Mouse (Mus musculus) CD4-positive, CD25-positive, alpha-beta regulatory T cell, adult 4 months (primary cell): ENCODE data around the gene Krtap4-2. TPM values are rescaled to one million over a fixed set of nuclear protein-coding genes. Genes with fewer than 3 reads are reported as not detected.
"Not testable (repeated sequence)": the region's sequence is repeated elsewhere in the genome, so short reads cannot be mapped to it uniquely, and the experiment has no call there.

Source experiments
- ATAC-seq: one replicate; pipeline ENCODE4 v1.8.0; 2017
- polyA plus RNA-seq, 2 experiments: library from polyadenylated mRNA; unstranded; fragments of 100-300 nt; shearing (Covaris generic); gene quantifications; one replicate each; pipeline ENCODE4 v1.2.1; 2017

Gene Krtap4-2
- polyA plus RNA-seq, result not detected

DNA sequence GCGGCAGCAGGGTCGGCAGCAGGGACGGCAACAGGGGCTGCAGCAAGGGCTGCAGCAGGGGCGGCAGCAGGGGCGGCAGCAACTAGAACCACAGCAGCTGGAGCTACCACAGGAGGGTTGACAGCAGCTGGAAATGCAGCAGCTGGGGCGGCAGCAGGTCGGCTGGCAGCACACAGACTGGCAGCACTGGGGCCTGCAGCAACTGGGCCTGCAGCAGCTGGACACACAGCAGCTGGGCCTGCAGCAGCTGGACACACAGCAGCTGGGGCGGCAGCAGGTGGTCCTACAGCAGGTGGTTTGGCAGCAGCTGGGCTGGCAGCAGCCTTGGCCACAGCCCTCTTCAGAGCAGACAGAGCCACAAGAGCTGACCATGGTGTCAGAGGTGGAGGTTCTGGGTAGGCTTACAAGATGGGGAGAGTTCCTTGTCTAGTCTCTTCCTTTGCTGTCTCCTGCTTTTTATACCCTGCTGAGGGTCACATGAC, at the start of gene Krtap4-2:
Krtap4-2 (minus strand) TSS at position 432 of the 482 bp plus-strand sequence.
- ATAC-seq, result no peak

DNA sequence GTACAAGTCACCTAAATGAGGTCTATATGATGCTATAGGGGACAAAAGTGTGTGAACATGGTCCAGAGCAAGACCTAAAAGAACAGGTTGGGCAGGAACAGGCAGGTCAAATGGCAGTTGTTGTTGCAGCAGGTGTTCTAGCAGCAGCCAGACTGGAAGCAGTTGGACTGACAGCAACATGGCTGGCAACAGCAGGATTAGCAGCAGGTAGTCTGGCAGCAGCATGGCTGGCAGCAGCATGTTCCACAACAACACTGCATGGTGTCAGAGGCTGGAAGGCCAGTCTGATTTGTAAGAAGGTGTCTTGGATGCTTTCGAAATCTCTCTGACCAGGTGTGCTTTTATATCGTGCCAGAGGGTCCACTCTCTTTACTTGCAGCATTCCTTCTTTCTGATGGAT, 48.6 kb upstream of the Krtap4-2 start:
- no peak for ATAC-seq

DNA sequence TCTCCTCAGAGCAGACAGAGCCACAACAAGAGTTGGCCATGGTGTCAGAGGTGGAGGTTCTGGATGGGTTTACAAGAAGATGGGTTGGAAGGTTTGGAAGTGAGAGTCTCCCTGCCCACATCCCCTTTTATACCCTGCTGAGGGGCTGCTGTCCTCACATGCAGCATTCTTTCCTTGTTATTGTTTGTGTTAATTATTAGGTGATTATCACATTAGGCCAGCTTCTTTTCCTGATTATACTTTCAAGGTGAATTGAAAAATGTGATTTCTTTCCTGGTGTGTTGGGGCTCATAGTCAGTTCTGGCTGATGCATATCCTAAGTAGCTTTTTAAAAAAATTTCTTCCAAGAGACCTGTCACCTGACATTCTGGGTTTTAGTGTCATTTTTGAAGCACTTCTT, 31.0 kb upstream of the Krtap4-2 start, which contains the start of gene Krtap4-6:
Krtap4-6 (minus strand) TSS at position 101 of the 400 bp plus-strand sequence.
- ATAC-seq, result no peak

DNA sequence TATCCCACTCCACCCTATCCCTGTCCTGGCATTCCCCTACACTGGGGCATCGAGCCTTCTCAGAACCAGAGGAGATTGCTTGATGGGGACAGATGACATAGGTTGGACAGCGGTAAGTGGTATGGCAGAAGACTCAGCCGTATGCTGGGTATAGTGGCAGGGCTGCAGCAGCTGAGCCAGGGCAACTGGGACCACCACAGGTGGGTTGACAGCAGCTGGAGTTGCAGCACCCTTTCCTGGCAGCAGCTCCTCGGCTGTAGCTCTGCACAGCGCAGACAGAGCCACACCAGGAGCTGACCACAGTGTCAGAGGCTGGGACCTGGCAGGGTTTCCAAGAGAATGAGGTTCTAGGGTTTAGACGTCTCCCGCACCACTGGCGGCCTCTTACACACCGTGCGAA, 27.9 kb upstream of the Krtap4-2 start:
- no peak for ATAC-seq

DNA sequence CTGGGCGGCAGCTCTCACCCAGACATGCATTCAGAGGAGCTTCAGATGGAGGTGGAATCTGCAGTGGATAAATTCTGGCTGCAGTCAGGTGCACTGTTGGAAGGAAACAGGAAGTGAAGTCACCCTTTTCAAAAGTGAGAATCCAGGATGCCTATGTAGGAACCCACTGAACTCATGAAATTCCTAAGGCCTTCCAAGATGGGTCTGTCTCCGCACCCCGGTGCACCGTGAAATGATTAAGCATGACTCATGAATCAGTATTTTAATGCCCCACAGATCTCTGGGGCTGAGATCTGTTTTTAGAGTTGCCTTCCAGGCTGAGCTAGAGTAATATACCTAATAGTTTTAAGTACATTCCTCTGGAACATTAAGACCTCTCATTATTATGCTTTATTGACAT, 24.4 kb upstream of the Krtap4-2 start:
- no peak for ATAC-seq

DNA sequence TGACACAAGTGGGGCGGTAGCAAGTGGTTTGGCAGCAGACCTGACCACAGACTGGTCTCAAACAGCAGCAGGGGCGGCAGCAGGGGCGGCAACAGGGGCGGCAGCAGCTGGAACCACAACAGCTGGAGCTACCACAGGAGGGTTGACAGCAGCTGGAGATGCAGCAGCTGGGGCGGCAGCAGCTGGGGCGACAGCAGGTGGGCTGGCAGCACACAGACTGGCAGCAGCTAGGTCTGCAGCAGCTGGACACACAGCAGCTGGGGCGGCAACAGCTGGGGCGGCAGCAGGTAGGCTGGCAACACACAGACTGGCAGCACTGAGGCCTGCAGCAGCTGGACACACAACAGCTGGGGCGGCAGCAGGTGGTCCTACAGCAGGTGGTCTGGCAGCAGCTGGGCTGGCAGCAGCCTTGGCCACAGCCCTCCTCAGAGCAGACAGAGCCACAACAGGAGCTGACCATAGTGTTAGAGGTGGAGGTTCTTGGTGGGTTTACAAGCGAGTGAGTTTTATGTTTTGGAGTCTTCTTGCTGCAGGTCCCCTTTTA, 23.7 kb upstream of the Krtap4-2 start, which contains the start of gene Gm11563:
Gm11563 (minus strand) TSS at position 494 of the 544 bp plus-strand sequence.
- not testable (repeated sequence) for ATAC-seq

DNA sequence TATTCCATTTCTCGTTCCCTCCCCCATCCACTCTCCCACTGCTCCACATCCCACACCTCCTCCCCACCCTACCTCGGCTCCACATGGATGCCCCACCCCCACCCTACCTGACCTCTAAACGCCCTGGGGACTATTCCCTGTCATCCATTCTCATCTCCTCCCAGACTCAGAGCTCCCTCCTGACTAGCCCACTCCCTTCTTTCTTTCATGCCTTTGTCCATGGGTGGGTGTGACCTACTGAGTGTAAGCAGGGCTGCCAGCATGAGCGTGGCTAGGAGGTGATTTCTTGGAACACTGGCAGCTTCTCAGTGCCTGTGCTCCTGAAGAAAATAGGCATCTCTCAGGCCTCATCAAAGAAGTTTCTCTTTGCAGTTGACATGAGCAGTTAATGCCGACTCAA, 22.2 kb upstream of the Krtap4-2 start:
- no peak for ATAC-seq

DNA sequence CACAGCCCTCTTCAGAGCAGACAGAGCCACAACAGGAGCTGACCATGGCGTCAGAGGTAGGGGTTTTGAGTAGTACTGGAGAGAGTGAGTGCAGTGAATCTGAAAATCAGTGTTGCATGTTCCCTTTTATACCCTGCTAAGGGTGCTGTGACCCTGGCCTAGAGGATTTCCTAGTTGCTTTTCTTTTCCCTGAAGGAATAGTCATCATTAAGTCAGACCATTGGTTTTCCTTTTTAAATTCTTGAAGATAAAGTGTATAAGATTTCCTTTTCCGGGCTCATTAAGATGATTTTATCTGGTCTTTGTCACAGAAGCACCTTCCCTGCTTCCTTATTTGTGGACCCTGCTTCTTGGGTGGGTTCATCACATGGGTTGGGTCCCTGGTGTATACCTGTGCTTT, 15.3 kb upstream of the Krtap4-2 start, which contains the start of gene Gm11555:
Gm11555 (minus strand) TSS at position 101 of the 400 bp plus-strand sequence.
- no peak for ATAC-seq

DNA sequence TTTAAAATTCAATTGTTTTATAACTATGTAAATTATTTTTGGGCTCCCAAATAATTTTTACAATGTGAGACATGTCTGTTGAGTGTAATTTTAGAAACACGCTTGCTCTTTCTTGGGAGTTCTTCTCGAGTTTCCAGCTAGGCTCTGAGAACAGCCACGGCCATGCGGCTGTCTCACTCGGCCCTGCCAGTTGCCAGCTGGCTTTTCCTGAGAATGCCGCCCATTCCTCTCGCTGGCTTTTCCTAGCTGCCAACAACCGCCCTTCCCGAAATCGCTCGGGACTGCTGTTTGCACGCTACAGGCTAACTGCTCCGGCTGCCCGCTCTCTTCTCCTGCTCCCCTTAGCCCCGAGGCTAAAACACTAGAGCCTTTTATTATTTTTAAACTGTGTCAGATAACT, 11.6 kb upstream of the Krtap4-2 start:
- no peak for ATAC-seq

DNA sequence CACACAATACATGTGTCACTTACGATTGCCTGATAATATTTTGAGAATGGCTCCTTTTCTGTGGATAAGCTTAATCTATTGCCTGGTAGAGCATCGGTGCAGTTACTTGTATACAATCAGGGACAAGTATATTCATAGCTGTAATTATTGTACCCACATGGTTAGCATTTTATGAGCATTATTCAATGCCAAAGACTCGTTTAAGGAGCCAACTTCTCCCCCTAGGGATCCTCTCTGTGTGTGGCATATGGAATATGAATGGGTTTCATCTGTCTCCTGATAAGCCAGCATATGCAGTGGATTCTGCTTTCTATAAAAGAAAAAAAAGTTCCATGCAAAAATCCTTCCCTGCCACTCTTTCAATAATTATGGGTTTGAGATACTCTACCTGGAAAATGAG, 9.5 kb upstream of the Krtap4-2 start:
- no peak for ATAC-seq

DNA sequence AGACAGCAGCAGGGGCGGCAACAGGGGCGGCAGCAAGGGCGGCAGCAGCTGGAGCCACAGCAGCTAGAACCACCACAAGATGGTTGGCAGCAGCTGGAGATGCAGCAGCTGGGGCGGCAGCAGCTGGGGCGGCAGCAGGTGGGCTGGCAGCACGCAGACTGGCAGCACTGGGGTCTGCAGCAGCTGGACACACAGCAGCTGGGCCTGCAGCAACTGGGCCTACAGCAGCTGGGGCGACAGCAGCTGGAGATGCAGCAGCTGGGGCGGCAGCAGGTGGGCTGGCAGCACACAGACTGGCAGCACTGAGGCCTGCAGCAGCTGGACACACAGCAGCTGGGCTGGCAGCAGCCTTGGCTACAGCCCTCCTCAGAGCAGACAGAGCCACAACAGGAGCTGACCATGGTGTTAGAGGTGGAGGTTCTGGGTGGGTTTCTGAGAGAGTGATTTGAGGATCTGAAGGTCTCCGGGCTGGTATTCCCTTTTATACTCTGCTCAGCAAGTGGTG, 8.8 kb upstream of the Krtap4-2 start, which contains the start of gene Krtap4-7:
Krtap4-7 (minus strand) TSS at position 455 of the 505 bp plus-strand sequence.
- ATAC-seq, result not testable (repeated sequence)

DNA sequence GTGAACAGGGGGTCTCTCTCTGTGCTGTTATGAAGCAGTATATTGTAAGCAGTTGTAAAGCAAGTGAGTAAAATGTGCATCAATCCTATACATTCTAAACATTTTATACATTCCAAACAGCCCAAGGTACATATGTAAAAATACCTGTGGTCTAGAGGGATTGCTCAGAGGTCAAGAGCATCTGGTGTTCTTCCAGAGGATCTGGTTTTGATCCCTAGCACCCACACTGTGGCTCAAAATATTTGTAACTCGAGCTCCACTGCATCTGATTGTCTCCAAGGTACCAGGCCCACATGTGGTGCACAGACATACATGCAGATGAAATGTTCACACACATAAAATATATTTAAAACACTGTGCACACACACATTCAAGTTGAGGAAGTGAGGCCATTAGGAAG, 6.0 kb upstream of the Krtap4-2 start:
- ATAC-seq, result no peak

DNA sequence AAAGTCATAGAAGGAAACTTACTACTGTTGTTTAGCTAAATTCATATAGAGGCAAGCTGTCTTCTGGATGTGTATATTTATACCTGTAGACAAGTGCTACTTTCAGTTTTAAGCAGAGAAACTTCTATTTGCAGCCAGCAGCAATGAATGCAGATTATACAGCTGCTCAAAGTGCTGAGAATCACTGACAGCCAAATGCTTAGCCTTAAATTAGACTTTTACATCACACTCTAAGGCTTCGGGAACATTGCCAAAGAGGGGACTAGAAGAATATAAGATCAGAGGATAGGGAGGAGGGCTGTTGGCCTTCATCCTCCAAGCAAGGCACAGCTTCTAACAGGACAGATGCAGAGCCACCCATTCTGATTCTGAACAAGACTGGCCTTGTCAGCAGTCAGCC, 2.2 kb upstream of the Krtap4-2 start:
- no peak for ATAC-seq

DNA sequence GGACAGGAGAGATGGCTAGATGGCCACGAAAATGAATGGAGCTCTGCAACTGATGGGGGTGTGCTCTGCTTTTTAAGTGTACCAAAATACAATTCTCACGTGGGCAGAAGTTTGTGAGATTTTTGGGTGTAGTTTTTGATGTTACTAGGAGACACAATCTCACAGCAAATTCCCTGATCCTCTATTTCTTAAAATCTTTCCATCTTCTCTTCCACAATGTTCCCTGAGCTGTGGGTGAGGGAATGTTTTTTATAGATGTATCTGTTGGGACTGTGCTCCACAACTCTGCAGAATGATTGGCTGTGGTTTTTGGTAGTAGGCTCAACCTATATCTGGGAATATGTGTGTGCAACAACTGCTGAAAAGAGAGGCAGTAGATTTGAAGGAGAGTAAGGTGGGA, 1.6 kb downstream of the Krtap4-2 start:
- ATAC-seq, result no peak

DNA sequence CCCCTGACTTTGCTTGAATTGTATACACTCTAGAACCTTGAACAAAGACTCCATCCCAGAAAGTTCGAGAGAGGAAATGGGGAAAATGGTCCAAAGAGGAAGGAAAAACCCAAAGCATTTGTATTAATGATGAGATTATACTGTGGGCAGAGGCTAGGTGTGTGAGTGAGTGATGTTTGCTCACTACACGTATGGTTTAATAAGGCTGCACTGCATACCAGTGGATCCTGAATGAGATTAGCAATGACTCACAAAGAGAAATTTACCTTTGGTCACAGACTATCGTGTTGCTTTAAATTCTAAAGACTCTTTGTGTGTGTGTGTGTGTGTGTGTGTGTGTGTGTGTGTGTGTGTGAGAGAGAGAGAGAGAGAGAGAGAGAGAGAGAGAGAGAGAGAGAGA, 4.0 kb downstream of the Krtap4-2 start:
- no peak for ATAC-seq

DNA sequence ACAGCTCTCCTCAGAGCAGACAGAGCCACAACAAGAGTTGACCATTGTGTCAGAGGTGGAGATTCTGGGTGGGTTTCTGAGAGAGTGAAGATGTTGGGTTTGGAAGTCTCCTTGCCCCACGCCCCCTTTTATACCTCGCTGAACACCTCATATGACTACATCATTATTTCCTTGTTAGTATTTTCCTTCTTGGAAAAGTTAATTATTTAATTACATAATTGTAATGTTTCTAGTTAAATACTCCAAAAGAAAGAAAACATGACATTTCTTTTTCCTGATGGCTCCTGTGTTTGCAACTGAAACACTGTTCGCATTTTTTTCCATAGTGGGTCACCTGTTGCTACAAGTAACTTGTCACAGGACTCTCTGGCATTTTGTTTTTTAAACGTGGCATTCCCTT, 6.7 kb downstream of the Krtap4-2 start, which contains the start of gene Krtap4-1:
Krtap4-1 (minus strand) TSS at position 101 of the 400 bp plus-strand sequence.
- no peak for ATAC-seq

DNA sequence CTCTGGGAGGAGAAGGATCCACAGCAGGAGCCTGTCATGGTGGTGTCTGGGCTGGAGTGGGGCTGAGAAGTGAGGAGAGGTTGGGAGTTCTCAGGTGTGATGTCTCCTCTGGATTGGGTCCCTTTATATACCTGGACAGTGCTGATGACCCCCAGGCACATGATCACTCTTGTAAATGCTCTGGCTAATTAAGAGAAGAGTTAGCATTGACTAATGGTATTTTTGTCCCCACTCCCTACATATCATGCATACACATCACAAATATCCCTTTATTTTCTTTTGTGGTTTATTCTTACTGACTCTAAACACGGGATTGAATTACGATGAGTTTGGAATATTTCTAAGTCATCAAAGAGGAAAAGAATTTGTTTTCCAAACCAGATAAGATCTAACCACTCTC, 14.5 kb downstream of the Krtap4-2 start, which contains the start of gene Gm11562:
Gm11562 (minus strand) TSS at position 101 of the 400 bp plus-strand sequence.
- ATAC-seq, result no peak

DNA sequence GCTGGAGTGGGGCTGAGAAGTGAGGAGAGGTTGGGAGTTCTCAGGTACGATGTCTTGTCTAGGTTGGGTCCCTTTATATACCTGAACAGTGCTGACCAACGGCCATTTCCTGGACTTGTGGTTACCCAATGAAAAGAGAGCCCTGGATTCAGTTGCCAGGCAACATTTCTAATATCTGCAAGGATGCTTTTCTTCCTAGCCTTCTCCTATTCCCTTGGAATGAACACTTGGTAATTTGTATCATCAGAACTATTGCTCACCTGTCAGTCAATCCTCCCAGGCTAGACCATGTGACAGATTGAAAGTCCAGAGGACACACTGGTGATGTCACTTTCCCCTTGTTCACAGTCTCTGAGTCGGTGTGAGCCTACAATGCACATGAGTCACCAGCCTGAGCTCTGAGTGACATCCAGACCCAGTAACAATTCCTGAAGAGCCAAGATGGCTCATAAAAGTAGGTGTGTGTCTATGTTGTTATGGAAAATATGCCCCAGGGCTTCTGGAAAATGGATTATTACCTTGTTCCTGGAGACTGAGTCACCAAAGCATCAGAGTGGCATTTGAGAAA, 20.0 kb downstream of the Krtap4-2 start, which contains the start of gene Krtap2-4:
Krtap2-4 (minus strand) TSS at position 51 of the 568 bp plus-strand sequence.
- ATAC-seq, result no peak

DNA sequence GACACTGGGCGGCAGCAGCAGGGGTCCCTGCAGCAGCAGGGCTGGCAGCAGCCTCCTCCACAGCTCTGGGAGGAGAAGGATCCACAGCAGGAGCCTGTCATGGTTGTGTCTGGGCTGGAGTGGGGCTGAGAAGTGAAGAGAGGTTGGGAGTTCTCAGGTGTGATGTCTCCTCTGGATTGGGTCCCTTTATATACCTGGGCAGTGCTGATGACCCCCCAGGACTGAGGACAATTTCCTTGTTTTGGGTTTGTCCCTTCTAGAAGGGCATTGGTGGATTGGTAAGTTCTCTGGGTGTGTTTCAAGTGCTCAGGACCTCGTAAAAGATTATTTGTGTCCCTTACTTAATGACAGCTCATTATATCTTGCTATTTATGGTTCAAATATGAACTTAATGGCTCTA, 24.8 kb downstream of the Krtap4-2 start, which contains the start of gene Gm11937:
Gm11937 (minus strand) TSS at position 101 of the 400 bp plus-strand sequence.
- ATAC-seq, result not testable (repeated sequence)

DNA sequence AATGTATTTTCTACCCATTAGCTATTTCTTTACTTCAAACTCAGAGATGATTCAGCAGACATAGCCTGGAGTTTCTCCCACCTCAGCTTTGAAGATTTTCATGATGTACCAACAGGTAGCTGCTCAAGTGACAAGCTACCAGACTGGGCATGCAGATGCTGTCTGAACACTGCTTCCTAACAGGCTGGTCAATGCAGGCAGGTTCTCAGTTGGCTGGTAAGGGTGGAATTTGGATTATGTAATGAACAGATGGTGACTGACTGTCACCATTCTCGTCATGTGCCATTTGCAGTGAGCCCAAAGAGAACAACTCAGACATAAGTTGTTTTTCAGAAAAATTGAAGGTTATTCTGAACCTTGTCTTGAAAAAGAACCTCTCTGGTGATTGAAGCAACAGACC, 25.8 kb downstream of the Krtap4-2 start:
- no peak for ATAC-seq

DNA sequence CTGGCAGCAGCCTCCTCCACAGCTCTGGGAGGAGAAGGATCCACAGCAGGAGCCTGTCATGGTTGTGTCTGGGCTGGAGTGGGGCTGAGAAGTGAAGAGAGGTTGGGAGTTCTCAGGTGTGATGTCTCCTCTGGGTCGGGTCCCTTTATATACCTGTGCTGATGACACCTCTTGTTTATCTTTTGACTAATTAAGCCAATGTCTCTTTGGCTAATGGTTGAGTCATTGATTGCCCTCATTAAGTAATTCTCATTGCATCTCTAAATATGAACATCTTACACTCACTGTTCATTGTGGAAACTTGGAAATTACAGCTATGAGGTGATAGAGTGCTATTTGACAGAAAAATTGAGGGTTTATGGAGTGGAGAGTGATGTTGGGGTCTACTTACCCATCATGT, 31.7 kb downstream of the Krtap4-2 start, which contains the start of gene Gm11938:
Gm11938 (minus strand) TSS at position 101 of the 400 bp plus-strand sequence.
- ATAC-seq, result not testable (repeated sequence)

DNA sequence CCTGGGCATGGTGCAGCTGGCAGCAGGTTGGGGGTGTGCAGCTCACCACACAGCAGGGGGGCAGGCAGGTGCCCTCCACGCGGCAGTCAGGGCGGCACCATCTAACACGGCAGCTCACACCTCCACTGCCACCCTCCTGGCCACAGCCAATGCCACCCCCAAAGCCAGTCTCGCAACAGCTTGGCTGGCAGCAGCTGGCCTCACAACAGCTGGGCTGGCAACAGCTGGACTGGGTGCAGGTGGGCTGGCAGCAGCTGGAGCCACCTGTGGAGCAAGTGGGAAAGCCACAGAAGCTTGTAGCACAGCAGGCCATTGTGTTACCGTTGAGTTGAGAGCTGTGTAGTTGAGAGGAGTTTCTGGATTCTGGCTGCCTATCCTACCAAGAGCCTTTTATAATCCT, 37.1 kb downstream of the Krtap4-2 start, which contains the start of gene Krtap9-3:
Krtap9-3 (minus strand) TSS at position 364 of the 400 bp plus-strand sequence.
- not testable (repeated sequence) for ATAC-seq

DNA sequence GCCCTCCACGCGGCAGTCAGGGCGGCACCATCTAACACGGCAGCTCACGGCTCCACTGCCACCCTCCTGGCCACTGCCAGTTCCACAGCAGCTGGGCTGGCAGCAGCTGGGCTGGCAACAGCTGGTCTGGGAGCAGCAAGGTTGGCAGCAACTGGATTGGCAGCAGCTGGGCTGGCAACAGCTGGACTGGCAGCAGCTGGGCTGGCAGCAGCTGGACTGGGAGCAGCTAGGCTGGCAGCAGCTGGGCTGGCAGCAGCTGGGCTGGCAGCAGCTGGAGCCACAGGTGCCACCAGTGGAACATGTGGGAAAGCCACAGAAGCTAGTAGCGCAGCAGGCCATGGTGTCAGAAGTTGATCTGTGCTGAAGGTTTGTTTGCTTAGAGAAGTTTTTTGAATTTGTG, 43.9 kb downstream of the Krtap4-2 start, which contains the start of gene Krtap1-3:
Krtap1-3 (minus strand) TSS at position 359 of the 400 bp plus-strand sequence.
- ATAC-seq, result no peak
